Mouse (Mus musculus) forebrain, embryonic 11.5 days (tissue): ENCODE measurements around the gene Kcnk7. TPM values are rescaled to one million over a fixed set of nuclear protein-coding genes. Genes with fewer than 3 reads are reported as not detected.
A peak's percentile ranks its signal among the peaks of the same experiment; 100 is the strongest.

ENCODE experiments used
- ATAC-seq: fragments of 200-750 bp; cut with Nextera tagmentation; replicated peaks from 2 replicates; pipeline ENCODE4 v1.8.0; 2017; ENCODE audit warnings: moderate TSS enrichment; ENCODE audit not compliant: low FRiP score
- DNase-seq: peaks from one replicate; pipeline ENCODE4 v3.0.0-alpha.2; 2017; ENCODE audit warnings: low spot score
- H3K27ac ChIP-seq: fragments of 300-500 bp; sonication (generic); 2 replicates; pipeline ENCODE4 v1.5.1; 2014; ENCODE audit warnings: low read depth, low read length
- H3K27me3 ChIP-seq: fragments of 300-500 bp; sonication (generic); 2 replicates; pipeline ENCODE4 v1.6.1; 2014; ENCODE audit warnings: mild to moderate bottlenecking, low read length, mixed read lengths; ENCODE audit not compliant: control insufficient read depth, insufficient read depth
- H3K36me3 ChIP-seq: fragments of 300-500 bp; sonication (generic); 2 replicates; pipeline ENCODE4 v1.6.1; 2014; ENCODE audit warnings: mild to moderate bottlenecking, low read length, moderate library complexity, mixed read lengths; ENCODE audit not compliant: control insufficient read depth, insufficient read depth
- H3K4me1 ChIP-seq: fragments of 300-500 bp; sonication (generic); replicated peaks from 2 replicates; pipeline ENCODE4 v1.6.1; 2014; ENCODE audit warnings: low read length, mixed read lengths; ENCODE audit not compliant: control insufficient read depth, insufficient read depth
- H3K4me2 ChIP-seq: fragments of 300-500 bp; sonication (generic); 2 replicates; pipeline ENCODE4 v1.6.1; 2014; ENCODE audit warnings: low read depth, mild to moderate bottlenecking, low read length, moderate library complexity, mixed read lengths; ENCODE audit not compliant: severe bottlenecking
- H3K4me3 ChIP-seq: fragments of 300-500 bp; sonication (generic); 2 replicates; pipeline ENCODE4 v1.5.1; 2014; ENCODE audit warnings: low read depth, low read length
- H3K9ac ChIP-seq: fragments of 300-500 bp; sonication (generic); 2 replicates; pipeline ENCODE4 v1.6.1; 2014; ENCODE audit warnings: low read length
- H3K9me3 ChIP-seq: fragments of 300-500 bp; sonication (generic); 2 replicates; pipeline ENCODE4 v1.6.1; 2016; ENCODE audit warnings: low read length, mixed read lengths; ENCODE audit not compliant: control insufficient read depth
- WGBS: fragments of 180-500 bp; shearing (Covaris S2); extraction: QIAGEN DNeasy Blood & Tissue Kit; methylation state at CpG from one replicate; pipeline ENCODE4 v1.1.7; 2014; 5-methylcytosine and 5-hydroxymethylcytosine counted together
- polyA plus RNA-seq: library from polyadenylated mRNA; unstranded; fragments of >200 nt; fragmentation: Nextera tagmentation; extraction: Ambion mirVana; gene quantifications from 2 replicates; pipeline ENCODE4 v1.2.1, GENCODE M21; 2014

The Kcnk7 gene
- polyA plus RNA-seq, 1 experiment from 2014 or later = not detected

GRCm38 (mm10) chr19:5687738-5688137 is 16.4 kb upstream of the Kcnk7 start:
- Histone ChIP-seq H3K4me3 (peak overlapping the region; percentile 62), H3K27me3 (no peaks in the 10 kb centered on the region), H3K4me2 (peak overlapping the region; percentile 99), H3K9me3 (no peaks in the 10 kb centered on the region), H3K27ac (peak overlapping the region; percentile 82; the same call in 1 of the 2 replicates), H3K4me1 (peaks cover 27% of the 10 kb centered on the region), H3K36me3 (peaks cover 14% of the 10 kb centered on the region), H3K9ac (peak overlapping the region; percentile 81)
- DNase-seq (no peak), ATAC-seq (no peak)
- WGBS = 18% methylated on average over 9 of the region's 9 CpGs

- Histone ChIP-seq H3K36me3 (peaks cover 9% of the 10 kb centered on the region), H3K4me2 (peak within 1 kb of the TSS; percentile 99), H3K4me1 (peaks cover 29% of the 10 kb centered on the region), H3K9ac (peak within 1 kb of the TSS; percentile 86), H3K9me3 (no peaks in the 10 kb centered on the region), H3K27me3 (no peaks in the 10 kb centered on the region), H3K27ac (peak within 1 kb of the TSS; percentile 82), H3K4me3 (peak within 1 kb of the TSS; percentile 62)
- under 1% methylated on average over 67 of the region's 69 CpGs for WGBS
- ATAC-seq (peak; percentile 90), DNase-seq (peak; percentile 95)
Measured at GRCm38 (mm10) chr19:5688200-5689087, 15.7 kb upstream of the Kcnk7 start, which contains the start of the genes Map3k11 and Pcnx3. Map3k11 (plus strand) TSS chr19:5688742. Pcnx3 (minus strand) TSS chr19:5688908.

DNA sequence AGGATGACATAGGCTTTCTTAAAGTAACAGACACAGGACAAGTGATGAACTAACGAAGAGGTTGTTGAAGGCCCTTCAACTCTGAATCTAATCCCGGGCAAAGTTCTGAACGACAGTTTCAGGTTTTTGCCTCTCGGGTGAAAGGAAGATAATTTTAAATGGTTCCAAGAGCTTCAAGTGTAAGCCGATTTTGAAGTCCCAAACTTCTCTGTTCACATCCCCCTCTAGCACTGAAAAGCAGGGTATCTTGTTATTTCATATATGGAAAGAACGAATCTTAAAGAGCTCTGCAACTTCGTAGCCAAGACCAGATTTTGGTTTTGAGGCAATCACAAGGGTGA is 15.1 kb upstream of the Kcnk7 start:
- 1% methylated on average over 7 of the region's 7 CpGs for WGBS

GRCm38 (mm10) chr19:5689565-5690342 is 14.4 kb upstream of the Kcnk7 start:
- no peaks in the 10 kb centered on the region for H3K27me3 ChIP-seq
- peaks cover 2% of the 10 kb centered on the region for H3K36me3 ChIP-seq
- H3K4me1 ChIP-seq = peaks cover 29% of the 10 kb centered on the region
- peak overlapping the region; percentile 65 for H3K27ac ChIP-seq
- peak overlapping the region; percentile 62 for H3K4me3 ChIP-seq
- H3K9me3 ChIP-seq = no peaks in the 10 kb centered on the region
- ATAC-seq (peak; percentile 43; the same call in 1 of the 2 replicates), DNase-seq (peak; percentile 83)
- peak overlapping the region; percentile 86 for H3K9ac ChIP-seq
- peak overlapping the region; percentile 99 for H3K4me2 ChIP-seq
- 14% methylated on average over 42 of the region's 42 CpGs for WGBS

More for the DNA sequence above, 15.1 kb upstream of the Kcnk7 start:
- no peak for DNase-seq
- no peak for ATAC-seq
- H3K4me2 ChIP-seq = peak overlapping the region; percentile 99
- no peaks in the 10 kb centered on the region for H3K9me3 ChIP-seq
- H3K9ac ChIP-seq = peak overlapping the region; percentile 86
- H3K27me3 ChIP-seq = no peaks in the 10 kb centered on the region
- peak overlapping the region; percentile 82 for H3K27ac ChIP-seq
- peaks cover 4% of the 10 kb centered on the region for H3K36me3 ChIP-seq
- H3K4me1 ChIP-seq = peaks cover 29% of the 10 kb centered on the region
- peak overlapping the region; percentile 62 for H3K4me3 ChIP-seq

GRCm38 (mm10) chr19:5690343-5690735 is 13.8 kb upstream of the Kcnk7 start:
- peak overlapping the region; percentile 86 for H3K9ac ChIP-seq
- ATAC-seq = no peak
- no peaks in the 10 kb centered on the region for H3K9me3 ChIP-seq
- DNase-seq = no peak
- 0 out of 2 replicates have a peak, but pooled peaks cover 2% of the 10 kb centered on the region for H3K27me3 ChIP-seq
- H3K4me1 ChIP-seq = peaks cover 29% of the 10 kb centered on the region
- 76% methylated on average over 15 of the region's 15 CpGs for WGBS
- no peaks in the 10 kb centered on the region; the same call in 1 of the 2 replicates for H3K36me3 ChIP-seq
- no peak overlapping the region for H3K27ac ChIP-seq
- H3K4me2 ChIP-seq = peak overlapping the region; percentile 99
- peak overlapping the region; percentile 62 for H3K4me3 ChIP-seq

DNA sequence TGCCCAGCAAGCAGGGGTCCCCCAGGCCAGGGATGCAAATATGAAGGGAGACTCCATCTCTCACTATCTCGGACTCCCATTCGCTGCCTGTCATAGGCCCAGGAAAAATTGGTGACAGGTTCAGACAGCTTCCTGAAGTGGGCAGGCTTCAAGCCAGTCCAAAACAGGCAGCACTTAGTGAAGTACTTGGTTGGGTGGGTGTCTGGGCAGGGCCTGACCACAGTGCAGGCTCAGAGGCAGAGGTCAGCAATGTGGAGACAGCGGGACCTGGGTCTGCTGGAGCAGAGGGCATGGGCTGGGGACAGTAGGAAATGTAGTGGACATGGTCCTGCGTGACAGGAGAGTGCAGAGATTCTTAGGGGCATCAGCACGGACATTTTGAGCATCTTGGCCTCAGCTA is 12.6 kb upstream of the Kcnk7 start:
- Histone ChIP-seq H3K36me3 (no peaks in the 10 kb centered on the region; the same call in 1 of the 2 replicates), H3K9me3 (no peaks in the 10 kb centered on the region), H3K27ac (no peak overlapping the region), H3K9ac (peak overlapping the region; percentile 43), H3K27me3 (0 out of 2 replicates have a peak, but pooled peaks cover 2% of the 10 kb centered on the region), H3K4me1 (peaks cover 39% of the 10 kb centered on the region), H3K4me3 (peak overlapping the region; percentile 9; the same call in 1 of the 2 replicates), H3K4me2 (peak overlapping the region; percentile 99)
- no peak for ATAC-seq
- DNase-seq = no peak
- WGBS = 82% methylated on average over 5 of the region's 5 CpGs

DNA sequence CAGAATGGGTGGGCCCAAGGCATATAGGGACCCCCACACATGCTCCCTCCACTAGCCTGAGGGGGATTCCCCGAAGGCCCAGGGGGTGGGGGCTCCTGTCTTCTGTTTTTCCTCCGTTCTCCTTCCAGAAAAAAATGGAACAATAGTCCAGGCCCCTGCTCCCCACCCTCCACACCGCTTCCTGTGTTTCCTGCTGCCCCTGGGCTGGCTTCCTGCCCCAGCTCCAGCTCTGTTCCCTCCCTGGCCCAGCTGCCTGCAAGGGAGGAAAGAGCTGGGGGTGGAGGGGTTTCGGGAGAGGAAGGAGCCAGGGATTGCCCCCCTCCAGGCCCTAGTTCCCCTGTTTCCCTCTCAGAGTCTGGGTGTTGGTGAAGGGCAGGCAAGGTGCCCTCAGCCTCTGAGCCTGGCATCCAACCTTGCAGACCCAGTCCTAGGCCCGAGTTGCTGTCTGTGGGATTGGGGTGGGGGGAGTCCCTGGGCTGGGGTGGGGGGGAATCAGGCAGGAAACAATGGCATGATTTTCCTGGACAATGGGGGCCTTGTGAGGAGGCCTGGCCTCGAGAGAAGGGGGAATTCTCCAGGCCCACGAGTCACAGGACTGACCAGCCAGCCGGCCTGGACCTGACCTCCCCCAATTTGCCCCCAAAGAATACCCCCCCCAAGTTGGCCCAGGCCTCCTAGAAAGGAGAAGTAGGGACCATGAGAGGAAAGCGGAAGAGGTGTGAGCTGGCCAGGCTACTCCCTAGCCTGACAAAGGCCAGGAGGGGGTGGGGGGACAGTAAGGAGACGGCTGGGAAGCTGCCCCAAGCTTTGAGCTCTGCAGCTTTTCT is 11.9 kb upstream of the Kcnk7 start:
- Histone ChIP-seq H3K27ac (no peak overlapping the region), H3K4me3 (no peak overlapping the region), H3K9me3 (no peaks in the 10 kb centered on the region), H3K4me1 (peaks cover 36% of the 10 kb centered on the region), H3K9ac (peak overlapping the region; percentile 43), H3K27me3 (0 out of 2 replicates have a peak, but pooled peaks cover 2% of the 10 kb centered on the region), H3K36me3 (peaks cover 1% of the 10 kb centered on the region; the same call in 1 of the 2 replicates), H3K4me2 (no peak overlapping the region; the same call in 1 of the 2 replicates)
- DNase-seq (no peak), ATAC-seq (no peak)
- WGBS = 78% methylated on average over 10 of the region's 10 CpGs
